Mouse (Mus musculus) retina, adult 2 months (tissue): ENCODE results near the gene Mak.
A peak's percentile ranks its signal among the peaks of the same experiment; 100 is the strongest.

Source experiments
- DNase-seq: peaks from one replicate; pipeline ENCODE4 v3.0.0-alpha.2; 2012; ENCODE audit warnings: low read depth, low spot score

The Mak gene

DNA sequence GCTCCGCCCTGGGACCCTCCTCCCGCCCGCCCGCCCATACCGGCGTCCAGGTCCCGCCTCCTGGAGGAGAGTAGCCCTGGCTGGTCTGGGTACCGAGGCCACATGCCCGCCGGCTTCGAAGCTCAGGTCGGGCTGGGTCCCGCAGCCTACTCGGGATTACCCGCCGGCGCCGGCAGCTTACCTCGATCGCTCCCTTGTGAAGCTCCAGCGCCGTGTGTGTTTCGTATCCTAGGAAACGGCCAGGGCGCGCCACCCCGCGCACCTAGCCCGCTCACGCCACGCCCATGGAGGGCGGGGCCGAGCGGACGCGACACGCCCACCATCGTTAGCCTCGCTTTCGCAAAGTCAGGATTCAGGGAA, at the start of gene Mak:
Mak (minus strand) TSS at position 286 of the 360 bp plus-strand sequence.
- peak; percentile 84 for DNase-seq

DNA sequence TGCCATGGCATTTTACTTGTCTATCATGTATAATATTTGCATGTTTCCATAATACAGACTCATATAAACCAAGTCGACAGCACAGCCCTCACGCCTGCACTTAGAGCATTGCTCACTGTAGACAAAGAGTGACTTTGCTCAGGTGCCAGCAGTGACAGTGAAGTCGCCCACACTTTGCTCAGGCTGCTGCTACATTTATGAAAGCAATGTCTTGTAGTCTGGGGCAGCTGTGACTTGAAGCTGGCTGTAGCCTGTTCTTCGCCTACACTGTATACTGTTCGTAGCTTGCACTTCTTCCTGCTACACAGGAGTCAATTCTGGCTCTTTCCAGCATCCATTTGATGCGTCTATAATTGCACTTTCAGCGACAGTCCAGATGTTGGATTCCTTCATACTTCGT, 49.6 kb upstream of the Mak start:
- no peak for DNase-seq

DNA sequence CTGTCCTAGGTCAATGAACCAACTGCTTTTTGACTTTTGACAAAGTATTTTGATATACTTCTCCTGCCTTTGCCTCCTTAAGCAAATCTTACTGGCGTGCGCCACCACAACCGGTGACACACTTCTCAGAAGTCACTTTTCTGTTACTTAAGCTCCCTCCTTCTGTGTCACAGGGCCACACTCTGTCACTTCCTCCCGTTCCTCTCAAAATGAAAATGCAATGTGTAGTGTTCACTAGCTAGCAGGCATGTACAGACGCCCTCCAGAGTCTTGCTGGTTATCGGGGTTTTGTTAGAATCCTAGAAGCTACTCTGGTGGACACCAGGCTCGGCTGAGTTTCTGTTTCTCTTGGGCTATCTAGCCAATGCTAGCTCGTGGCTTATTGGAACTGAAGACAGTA, 48.8 kb upstream of the Mak start:
- DNase-seq, result no peak

DNA sequence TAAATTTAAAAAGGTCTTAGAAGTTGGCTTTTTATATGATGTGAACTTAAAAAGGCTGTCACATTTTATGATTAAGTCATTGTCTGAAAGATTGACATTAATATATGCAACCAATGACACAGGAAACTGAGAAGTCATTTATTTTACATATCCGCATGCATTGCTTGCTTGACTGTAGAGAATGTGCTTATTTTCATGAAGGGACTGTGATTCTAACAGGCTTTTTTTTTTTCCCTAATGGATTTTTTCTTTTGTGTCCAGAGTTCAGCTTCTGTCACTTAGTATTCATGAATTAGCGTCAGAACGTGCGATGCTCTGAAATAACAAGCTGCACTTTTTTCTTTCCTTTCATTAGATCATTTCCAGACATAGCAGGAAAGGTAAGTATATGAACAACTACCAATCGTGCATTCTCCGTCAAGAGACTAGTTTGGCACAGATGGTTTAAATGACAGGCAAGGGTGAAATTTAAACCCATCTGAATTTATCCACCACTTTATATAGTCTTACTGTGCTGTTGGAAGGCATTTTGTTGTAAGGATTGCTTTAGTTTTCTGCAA, 44.2 kb upstream of the Mak start:
- DNase-seq, result no peak

DNA sequence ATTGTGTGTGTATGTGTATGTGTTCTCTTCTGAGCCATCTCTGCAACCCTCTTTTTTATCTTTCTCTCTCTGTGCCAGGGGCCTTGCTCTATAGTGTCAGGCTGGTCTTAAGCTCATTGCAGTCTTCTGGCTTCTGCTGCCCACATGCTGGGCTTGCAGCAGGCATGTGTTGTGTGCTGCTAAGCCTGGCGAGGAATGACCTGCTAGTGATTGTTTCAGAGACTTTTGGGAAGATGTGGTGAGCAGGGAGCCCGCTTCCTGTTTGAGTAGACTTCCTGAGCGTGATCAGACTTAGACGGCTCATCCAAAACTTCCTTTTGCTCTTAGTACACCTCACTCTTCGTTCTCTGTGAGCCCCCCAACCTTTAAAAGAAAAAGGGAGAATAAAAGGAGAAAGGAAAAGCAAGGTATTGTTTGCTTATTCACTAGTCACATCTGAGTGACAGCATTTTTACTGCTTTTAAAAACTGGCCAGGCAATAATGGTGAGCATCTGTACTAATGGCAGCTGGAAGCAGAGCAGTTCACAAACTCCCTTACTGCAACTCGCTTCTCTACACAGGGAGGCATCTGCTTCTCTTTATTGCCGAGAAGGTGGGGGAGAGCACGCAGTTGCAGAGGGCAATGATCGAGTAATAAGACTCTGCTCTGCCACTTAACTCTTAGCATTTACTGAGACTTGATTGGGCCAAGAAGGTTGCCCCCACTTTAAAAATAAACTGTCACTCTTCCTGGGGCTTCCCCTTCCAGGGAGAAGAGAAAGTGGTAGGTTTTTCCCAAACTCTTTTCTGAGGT, 39.8 kb upstream of the Mak start:
- DNase-seq, result no peak

DNA sequence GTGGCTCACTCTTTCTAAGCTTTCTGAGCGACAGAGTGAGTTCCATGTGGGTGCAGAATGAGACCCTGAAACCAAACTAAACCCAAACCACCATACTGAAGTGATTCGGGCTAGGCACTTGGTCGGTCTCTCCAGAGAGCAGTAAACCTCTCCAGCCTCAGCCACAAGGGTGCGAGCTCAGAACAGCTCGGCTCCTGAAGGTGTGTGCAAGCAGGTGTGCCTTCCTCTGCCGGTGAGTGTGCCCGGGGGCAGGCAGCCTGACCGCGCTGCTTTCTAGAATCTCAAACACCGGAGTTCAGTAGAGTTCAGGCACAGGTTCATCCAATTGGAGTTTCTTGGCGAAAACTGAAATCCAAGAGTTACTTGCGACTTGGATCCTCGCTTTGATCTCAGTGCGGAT, 34.4 kb upstream of the Mak start, which contains the start of gene Sycp2l:
Sycp2l (plus strand) TSS at position 368 of the 400 bp plus-strand sequence.
- no peak for DNase-seq

DNA sequence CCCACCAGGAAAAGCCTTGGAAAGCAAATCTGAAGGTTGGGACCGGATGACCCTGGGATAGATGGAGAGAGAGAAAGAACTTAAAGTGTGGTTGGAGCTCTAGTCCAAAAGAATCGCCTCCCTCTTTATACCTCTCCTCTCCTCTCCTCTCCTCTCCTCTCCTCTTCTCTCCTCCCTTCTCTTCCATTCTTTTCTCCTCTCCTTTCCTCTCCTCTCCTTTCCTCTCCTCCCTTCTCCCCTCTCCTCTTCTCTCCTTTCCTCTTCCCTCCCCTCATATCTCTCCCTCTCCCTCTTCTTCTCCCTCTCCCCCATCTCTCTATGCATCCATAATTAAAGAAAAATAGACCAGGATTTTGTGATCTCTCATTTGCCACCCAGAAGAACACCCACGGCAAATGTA, 31.4 kb upstream of the Mak start, which contains the start of gene Gcm2:
Gcm2 (minus strand) TSS at position 101 of the 400 bp plus-strand sequence.
- no peak for DNase-seq

DNA sequence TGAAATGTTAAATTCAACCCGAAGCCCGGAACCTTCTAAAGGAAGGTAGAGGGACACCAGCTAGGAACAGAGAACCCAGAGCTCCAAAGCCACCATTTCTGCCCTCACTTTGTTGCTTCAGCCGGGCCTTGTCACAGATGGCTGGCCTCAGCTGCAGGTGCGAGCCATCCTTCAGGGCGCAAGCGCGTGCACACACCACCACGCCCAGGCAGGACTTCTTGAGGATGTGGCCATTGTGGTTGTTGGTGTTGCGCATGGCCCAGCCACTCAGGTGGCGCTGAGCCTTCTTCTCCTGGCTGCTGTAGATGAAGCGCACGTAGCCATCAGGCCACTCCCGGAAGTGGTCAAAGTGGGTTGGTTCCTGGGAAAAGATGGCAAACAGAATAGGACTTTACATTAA, 26.0 kb upstream of the Mak start:
- DNase-seq, result no peak

DNA sequence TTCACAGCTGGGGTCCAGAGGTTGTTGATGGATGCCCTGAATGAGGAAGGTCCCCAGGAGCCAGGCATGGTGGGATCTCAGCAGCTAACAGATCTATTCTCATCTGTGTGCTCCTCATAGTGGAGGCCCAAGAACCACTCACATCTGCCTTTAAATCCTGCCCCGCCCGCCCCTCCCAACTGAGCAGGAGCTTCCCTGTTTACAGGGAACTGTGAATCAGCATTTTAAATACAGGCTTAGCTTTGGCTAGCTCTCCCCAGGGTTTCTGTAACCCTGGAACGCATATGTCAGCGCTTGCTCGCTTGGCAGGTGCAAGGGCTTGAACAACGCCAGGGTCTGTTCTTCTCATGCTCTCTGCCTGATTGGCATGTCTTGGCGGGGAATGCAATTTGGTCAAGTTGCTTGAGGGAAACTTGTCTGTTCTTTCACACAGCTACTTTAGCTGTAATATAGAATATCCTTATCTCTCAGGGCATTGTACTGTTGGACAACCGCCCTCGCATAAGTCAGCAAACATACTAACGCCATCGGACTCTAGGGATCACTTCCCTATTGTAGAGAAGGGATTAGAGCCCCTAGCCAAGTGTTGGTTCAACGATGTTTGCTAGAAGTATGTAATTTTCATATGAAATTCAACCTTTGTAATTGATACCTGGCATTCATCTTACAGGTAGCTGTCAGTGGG, 24.5 kb upstream of the Mak start:
- DNase-seq, result no peak

DNA sequence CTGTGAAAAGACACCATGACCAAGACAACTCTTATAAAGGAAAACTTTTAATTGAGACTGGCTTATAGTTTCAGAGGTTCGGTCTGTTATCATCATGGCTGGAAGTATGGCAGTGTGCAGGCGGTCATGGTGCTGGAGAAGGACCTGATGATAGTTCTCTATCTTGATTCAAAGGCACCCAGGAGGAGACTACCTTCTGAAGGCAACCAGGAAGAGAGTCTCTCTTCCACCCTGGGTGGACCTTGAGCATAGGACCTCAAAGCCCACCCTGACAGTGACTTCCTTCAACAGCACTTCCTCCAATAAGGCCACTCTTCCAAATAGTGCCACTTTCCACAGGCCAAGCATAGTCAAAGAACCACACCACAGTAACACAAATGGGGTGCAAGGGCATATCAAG, 20.5 kb upstream of the Mak start:
- no peak for DNase-seq

DNA sequence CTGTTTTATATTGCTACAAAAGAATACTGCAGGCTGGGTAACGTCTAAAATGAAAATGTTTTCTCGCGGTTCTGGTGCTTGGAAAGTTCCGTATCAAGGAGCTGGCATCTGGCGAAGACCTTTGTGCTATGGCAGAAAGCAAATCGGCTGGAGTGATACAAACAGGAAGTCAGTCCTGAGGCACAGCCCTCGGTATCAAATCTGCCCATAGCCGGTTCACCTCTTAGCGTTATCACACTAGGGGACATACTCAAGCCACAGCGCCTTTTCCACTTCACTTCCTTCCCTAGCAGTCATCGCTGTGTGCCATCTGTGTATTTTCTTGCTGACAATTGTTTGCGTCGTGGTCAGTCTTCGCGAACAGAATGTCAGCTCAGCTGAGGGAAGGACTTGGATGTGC, 18.8 kb upstream of the Mak start:
- DNase-seq, result no peak

DNA sequence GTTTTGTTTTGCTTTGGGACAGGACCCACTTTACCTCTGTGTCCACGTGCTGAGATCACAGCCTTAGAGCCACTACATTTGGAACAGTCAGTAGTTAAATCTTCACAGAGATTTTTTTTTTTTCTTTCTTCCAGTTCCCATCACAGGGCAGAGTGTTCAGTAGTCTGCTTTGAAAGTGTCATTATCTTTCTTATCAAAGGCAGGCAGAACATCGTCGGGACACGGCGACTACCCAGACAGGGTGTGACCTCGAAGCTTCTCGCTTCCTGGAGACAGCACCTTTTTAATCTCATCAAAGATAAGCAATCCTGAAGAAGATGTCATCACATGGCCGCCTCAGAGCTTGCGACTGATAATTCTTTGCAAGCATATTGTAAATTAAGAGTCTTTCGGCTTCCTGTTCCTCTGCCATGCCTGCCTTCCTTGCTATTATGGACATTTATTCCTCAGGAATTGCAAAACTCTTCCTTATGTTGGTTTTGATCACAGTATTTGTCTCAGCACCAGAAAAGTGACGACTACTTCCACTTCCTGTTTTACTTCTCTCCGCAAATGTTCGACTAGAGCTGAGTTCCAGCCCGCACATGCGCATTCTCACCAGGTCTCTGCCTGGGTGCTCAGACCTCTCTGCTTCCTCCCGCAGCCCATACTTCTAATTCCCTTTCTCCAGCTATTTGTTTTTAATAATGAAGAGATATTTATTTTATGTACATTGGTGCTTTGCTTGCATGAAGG, 18.0 kb upstream of the Mak start:
- DNase-seq, result no peak

DNA sequence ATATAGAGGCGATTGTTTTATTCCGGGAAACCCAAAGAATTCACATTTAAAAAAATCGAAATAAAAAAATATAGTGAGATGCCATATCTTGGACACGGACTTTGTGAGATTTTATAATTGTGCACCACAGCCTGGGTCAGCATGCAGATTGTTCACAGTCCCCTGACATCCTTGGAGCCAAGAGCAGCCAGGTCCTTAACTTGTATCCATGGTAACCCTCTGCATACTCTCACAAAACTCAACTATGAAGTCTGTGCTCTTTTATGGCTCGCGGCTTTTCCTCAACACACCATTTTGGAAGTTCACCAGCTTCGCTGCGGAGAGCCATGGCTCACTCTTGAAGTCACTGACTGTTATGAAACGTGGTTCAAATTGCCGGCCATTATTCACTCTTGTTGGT, 14.7 kb upstream of the Mak start:
- no peak for DNase-seq

DNA sequence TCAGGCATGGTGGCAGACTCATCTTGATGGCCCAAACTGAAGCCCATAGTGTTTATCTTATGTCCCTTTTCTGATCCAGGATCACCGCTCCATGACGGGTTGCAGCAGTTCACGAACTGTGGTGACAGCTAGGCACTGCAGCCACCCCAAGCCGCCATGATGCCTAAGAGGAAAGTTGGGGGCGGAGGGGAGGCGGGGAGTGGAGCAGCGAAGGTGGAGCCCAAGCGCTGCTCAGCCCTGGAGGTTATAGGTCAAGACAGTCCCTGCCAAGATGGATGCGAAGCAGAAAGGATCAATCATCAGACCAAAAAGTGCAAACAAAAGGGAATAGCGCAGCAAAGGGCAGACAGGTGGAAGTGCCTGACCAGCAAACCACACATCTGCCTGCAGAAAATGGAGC, 11.8 kb upstream of the Mak start:
- DNase-seq, result no peak

DNA sequence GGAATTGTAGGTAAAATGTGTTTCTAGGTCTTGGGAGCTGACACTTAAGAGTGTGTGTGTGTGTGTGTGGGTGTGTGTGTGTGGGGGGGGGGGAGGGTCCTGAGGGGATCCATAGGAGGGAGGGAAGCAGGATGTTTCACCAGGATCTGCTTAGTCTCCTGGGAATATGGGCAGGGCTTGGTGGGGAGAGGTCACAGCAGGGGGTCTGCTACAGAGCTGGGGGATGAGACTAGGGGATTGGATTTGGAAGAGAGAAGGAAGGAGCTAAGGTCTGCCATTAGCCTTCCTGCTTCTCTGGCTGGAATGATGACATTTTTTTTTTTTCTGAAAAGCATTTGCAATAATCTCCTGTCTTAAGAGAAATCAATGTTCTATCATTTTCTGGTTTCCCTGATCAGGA, 9.2 kb upstream of the Mak start:
- DNase-seq, result no peak

DNA sequence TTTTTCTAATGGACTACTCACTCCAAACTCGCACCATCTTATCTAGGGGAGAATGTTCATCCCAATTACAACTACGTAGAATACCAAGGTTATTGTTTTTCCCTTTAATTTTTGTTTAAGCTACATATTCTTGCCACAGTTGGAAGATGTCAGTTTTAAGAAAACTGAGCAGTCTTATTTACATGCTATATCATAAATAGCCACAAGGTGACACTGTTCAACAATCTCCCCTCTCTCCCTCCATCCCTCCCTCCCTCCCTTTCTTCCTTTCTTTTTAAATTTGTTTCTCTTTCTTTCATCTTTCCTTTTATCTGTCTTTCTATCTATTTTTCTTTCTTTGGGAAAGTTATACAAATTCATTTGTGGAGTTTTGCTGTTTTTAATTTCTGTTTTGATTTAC, 5.6 kb upstream of the Mak start:
- no peak for DNase-seq

DNA sequence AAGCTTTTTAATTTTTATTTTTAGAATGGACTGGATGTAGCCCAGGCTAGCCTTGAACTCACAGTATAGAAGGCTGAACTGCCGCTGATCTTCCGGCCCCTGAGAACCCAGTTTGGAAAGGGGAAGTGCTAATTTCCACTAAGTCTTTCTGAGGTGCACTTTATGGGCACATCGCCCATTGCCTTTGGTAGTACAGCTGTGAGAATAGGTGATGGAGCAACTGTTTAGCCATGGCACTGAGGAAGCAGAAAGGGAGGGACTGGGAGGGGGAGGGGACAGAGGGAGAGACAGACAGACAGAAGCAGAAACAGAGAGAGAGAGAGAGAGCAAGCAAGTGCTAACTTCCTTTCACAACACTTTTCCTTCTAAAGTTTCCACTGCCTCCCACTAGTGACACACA, 5.0 kb upstream of the Mak start:
- DNase-seq, result no peak

DNA sequence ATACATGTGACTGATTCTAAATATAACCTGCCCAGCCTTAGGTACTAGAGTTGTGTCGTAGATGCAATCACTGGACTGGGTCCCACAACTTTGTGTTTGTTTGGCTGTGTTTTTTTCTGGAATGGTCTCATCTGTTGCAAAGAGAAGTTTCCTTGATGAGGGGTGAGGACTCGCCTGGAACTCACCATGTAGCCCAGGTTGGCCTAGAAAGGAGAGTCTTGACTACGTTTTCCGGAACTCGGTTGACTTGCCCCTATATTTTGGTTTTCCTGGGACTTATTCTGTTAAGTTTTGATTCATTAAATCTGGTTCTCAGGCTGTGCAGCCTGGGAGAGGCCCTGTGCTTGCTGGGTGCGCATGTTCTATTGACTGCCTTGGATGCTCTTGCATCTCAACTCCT, 1.2 kb upstream of the Mak start:
- DNase-seq, result no peak

DNA sequence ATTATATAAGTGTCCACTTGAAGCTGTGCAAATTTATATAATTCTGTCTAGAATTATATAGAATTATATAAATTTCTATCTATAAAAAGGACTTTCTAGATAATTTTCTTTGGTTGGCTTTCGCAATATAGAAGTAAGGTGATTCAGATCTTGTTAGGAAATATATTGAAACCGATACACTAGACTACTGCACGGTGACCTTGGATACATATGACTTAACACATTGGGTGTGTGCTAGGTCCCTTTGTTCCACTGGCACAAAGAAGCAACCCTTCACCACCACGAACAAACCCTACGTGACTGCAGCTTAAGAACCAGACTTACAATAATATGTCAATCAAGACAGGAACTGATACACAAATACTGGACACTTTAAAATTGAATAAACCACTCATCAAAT, 353 bp upstream of the Mak start:
- no peak for DNase-seq

DNA sequence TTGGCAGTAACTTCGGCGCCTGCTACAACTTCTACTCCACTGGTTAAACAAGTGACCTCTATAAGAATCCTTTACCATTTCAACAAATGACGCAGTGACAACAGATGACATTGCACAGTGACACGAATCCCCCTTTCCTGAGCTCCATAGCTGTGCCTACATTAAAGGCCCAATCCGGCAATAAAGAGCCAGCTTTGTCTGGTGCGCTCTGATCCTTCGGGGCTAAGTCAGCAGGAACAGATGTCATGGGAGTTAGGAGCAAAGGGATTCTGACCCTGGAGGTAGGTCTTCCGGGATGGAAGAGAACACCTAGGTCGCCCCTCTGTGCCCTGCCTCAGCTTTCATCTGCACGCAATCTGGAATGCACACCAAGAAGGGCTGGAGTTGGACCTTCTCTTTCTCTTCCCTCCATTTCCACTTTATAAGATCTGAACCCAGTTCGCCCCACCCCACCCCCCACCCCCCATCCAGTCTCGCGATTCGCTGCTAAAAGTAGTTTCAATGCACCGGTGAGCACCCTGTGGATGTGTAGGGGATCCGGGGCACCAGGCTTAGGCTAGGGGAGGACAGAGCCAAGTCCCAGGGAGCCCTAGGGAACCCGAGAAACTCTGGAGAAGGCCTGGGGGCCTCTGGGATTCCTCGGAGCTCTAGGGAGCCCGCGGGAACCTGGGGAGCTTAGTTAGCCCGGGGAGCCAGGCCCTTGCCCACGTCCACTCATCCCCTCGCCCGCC, 651 bp downstream of the Mak start:
- peak; percentile 50 for DNase-seq

DNA sequence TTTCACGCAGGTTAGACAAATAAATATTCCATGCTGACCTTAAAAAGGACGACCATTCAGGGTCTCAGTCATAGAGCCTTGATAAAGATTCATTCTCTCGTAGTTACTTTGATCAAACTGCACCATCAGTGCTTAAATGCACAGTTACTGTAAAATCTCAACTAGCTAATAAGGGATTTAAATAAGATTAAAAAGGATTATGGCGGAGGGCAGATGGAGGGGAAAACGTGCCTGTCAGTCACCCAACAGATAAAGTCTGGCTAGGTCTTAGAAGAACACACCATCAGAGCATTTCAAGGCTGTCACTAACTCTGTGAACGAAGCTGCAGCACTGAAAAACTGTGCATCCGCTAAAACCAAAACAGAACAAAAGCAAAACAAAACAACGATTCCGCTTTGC, 1.6 kb downstream of the Mak start:
- DNase-seq, result peak; percentile 76

DNA sequence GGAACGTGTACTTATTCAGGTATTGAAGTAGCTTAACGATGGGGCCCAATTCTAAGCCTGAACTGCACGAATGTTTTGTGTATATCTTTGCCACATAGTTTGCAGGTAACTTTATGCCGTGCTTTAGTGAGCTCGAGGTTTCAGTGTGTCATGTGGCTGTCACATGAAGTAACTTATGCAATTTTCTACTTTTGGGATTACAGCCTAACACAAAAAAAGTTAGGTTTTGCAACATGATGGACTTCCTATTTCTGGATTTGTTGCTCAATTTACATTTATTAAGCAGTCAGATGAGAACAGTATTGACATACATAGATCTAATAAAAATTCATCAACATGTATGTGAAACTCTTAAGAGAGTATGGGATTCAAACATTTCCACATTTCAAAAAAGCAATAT, 5.7 kb downstream of the Mak start:
- no peak for DNase-seq
